Mouse (Mus musculus): ENCODE measurements around the gene Chpf. TPM values are rescaled to one million over a fixed set of nuclear protein-coding genes. Genes with fewer than 3 reads are reported as not detected.

Gene Chpf
- polyA plus RNA-seq, 1 experiment from 2014 or later: 38.6 TPM

DNA sequence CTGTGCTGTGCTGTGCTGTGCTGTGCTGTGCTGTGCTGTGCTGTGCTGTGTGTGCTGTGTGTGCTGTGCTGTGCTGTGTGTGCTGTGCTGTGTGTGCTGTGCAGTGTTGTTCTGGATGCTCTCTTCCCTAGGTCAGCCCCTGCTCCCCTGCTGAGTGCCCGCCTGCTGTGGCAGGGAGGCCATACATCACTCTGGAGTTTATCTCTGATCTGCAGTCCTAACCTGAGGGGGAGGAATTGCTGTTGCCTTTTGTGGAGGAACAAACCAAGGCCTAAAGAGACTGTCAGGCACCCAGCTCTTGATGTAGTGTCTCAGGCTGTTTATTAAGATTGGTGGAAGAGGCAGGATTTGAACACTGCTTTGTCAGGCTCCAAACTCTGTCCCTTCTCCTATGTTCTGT, 16.5 kb downstream of the Chpf start:
- H3K27ac ChIP-seq (ENCODE audit: low read length): no peak overlapping the region
- no peak overlapping the region for H3K4me3 ChIP-seq (ENCODE audit: low read length)
- WGBS: 67% methylated on average over 1 of the region's 1 CpGs
- H3K4me2 ChIP-seq (replicated peaks; ENCODE audit: low read depth, low read length): no peak overlapping the region
- no peaks in the 10 kb centered on the region for H3K36me3 ChIP-seq (ENCODE audit: insufficient read depth, low read length)
- H3K9ac ChIP-seq (replicated peaks; ENCODE audit: low read length): no peak overlapping the region
- H3K9me3 ChIP-seq (ENCODE audit: low read length): no peaks in the 10 kb centered on the region
- H3K27me3 ChIP-seq (ENCODE audit: insufficient read depth, low read length): peaks cover 14% of the 10 kb centered on the region
- peaks cover 29% of the 10 kb centered on the region for H3K4me1 ChIP-seq (ENCODE audit: insufficient read depth, low read length)
- no peak for ATAC-seq (ENCODE audit: low FRiP score, low TSS enrichment)

GRCm38 (mm10) chr1:75460297-75460696, 18.8 kb downstream of the Chpf start:
- Histone ChIP-seq H3K4me3 (ENCODE audit: low read length) (no peak overlapping the region), H3K9ac (replicated peaks; ENCODE audit: low read length) (no peak overlapping the region), H3K36me3 (ENCODE audit: insufficient read depth, low read length) (no peaks in the 10 kb centered on the region), H3K4me2 (replicated peaks; ENCODE audit: low read depth, low read length) (no peak overlapping the region), H3K4me1 (ENCODE audit: insufficient read depth, low read length) (peaks cover 40% of the 10 kb centered on the region), H3K27me3 (ENCODE audit: insufficient read depth, low read length) (0 out of 2 replicates have a peak, but pooled peaks cover 8% of the 10 kb centered on the region), H3K9me3 (ENCODE audit: low read length) (no peaks in the 10 kb centered on the region), H3K27ac (ENCODE audit: low read length) (no peak overlapping the region)
- no peak for ATAC-seq (ENCODE audit: low FRiP score, low TSS enrichment)
- WGBS: 71% methylated on average over 7 of the region's 7 CpGs

DNA sequence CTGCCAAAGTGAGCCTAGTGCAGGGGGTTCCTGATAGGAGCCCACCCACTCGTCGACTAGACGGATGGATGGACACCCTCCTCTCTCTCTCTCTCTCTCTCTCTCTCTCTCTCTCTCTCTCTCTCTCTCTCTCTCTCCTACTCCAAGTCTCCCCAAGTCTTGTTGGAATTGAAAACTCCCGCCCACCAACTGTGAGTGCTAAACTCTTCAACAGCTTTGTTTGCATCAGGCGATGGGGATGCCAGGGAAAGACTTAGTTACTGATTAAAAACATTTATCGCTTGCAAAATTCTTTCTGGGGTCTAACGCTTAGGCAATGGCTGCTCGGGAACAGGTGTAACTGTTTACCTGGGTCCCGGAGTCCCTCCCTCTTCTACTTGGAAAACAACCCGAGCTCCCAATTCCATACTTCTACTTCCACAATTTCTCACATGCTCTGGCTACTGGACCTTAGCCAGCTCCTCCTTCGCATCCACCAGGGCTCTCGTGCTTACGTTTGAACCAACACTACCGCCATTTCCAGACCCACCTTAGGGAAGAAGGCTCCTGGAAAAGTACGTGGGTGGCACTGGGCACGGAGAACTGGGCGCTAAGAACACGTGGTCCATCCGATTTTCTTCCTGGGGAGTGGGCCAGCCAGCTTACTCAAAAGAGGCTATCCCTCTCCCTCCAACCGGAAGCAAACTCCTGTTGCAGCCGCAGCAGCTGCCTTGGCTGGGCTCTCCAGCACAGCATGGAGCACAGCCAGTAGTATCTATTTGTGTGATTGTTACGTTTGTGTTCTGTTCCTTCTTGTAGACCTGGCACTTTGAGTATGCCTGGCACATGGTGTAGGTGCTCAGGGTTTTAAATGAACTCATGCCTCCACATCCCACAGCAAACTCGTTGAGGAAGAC, 20.1 kb downstream of the Chpf start:
- ATAC-seq (ENCODE audit: low FRiP score, low TSS enrichment): peak; percentile 24; the same call in 1 of the 2 replicates
- no peaks in the 10 kb centered on the region for H3K36me3 ChIP-seq (ENCODE audit: insufficient read depth, low read length)
- H3K4me3 ChIP-seq (ENCODE audit: low read length): peak overlapping the region; percentile 44
- H3K4me2 ChIP-seq (replicated peaks; ENCODE audit: low read depth, low read length): peak overlapping the region; percentile 60
- H3K4me1 ChIP-seq (ENCODE audit: insufficient read depth, low read length): peaks cover 49% of the 10 kb centered on the region
- 0 out of 2 replicates have a peak, but pooled peaks cover 5% of the 10 kb centered on the region for H3K27me3 ChIP-seq (ENCODE audit: insufficient read depth, low read length)
- H3K27ac ChIP-seq (ENCODE audit: low read length): peak overlapping the region; percentile 96
- H3K9ac ChIP-seq (replicated peaks; ENCODE audit: low read length): peak overlapping the region; percentile 70
- WGBS: 7% methylated on average over 23 of the region's 23 CpGs
- H3K9me3 ChIP-seq (ENCODE audit: low read length): no peaks in the 10 kb centered on the region

DNA sequence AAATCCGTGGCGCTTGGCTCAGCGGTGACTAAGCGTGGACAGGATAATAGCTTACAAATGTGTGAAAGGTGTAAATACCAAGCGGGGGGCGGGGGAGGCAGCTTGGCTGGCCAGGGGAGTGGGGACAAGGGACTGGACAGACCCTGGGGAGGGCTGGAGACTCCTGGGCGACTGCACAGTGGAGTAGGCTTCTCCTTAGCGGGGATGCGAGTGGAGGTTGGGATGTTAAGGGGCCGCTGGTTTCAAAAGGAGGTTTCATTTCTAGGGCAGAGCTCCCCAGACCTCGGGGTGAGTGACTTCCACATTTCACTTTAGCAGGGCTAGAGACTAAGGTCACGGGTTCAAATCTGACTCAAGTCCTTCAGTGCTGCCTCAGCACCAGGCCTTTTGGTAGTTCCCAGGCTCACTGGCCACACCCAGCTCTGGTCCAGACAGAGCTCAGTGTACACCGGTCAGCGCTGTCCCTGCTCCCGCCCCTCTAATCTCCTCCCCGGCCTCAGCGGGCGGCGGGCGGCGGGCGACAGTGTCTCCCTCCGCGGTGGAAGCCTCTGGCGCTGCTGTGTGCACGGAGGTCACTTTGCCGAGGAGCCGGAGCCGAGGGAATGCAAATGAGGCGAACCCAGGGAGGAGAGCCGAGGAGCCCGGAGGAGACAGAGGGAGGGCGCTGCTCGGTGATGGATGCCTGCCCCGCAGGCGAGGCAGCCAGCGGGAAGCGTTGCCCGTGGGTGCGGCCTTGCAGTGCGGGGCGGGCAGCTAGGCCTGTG, 20.9 kb downstream of the Chpf start:
- Histone ChIP-seq H3K9ac (replicated peaks; ENCODE audit: low read length) (peak overlapping the region; percentile 70), H3K9me3 (ENCODE audit: low read length) (no peaks in the 10 kb centered on the region), H3K4me2 (replicated peaks; ENCODE audit: low read depth, low read length) (peak overlapping the region; percentile 60), H3K27me3 (ENCODE audit: insufficient read depth, low read length) (0 out of 2 replicates have a peak, but pooled peaks cover 5% of the 10 kb centered on the region), H3K4me1 (ENCODE audit: insufficient read depth, low read length) (peaks cover 57% of the 10 kb centered on the region), H3K36me3 (ENCODE audit: insufficient read depth, low read length) (no peaks in the 10 kb centered on the region), H3K4me3 (ENCODE audit: low read length) (peak overlapping the region; percentile 44), H3K27ac (ENCODE audit: low read length) (peak overlapping the region; percentile 96)
- peak; percentile 86 for ATAC-seq (ENCODE audit: low FRiP score, low TSS enrichment)
- under 1% methylated on average over 42 of the region's 42 CpGs for WGBS

GRCm38 (mm10) chr1:75457710-75458024, 21.4 kb downstream of the Chpf start:
- H3K4me1 ChIP-seq (ENCODE audit: insufficient read depth, low read length): peaks cover 55% of the 10 kb centered on the region
- H3K27me3 ChIP-seq (ENCODE audit: insufficient read depth, low read length): 0 out of 2 replicates have a peak, but pooled peaks cover 6% of the 10 kb centered on the region
- 2% methylated on average over 8 of the region's 10 CpGs for WGBS
- no peaks in the 10 kb centered on the region for H3K36me3 ChIP-seq (ENCODE audit: insufficient read depth, low read length)
- H3K27ac ChIP-seq (ENCODE audit: low read length): peak overlapping the region; percentile 96
- peak; percentile 35 for ATAC-seq (ENCODE audit: low FRiP score, low TSS enrichment)
- H3K4me3 ChIP-seq (ENCODE audit: low read length): peak overlapping the region; percentile 44; the same call in 1 of the 2 replicates
- peak overlapping the region; percentile 60 for H3K4me2 ChIP-seq (replicated peaks; ENCODE audit: low read depth, low read length)
- no peaks in the 10 kb centered on the region for H3K9me3 ChIP-seq (ENCODE audit: low read length)
- H3K9ac ChIP-seq (replicated peaks; ENCODE audit: low read length): peak overlapping the region; percentile 70

DNA sequence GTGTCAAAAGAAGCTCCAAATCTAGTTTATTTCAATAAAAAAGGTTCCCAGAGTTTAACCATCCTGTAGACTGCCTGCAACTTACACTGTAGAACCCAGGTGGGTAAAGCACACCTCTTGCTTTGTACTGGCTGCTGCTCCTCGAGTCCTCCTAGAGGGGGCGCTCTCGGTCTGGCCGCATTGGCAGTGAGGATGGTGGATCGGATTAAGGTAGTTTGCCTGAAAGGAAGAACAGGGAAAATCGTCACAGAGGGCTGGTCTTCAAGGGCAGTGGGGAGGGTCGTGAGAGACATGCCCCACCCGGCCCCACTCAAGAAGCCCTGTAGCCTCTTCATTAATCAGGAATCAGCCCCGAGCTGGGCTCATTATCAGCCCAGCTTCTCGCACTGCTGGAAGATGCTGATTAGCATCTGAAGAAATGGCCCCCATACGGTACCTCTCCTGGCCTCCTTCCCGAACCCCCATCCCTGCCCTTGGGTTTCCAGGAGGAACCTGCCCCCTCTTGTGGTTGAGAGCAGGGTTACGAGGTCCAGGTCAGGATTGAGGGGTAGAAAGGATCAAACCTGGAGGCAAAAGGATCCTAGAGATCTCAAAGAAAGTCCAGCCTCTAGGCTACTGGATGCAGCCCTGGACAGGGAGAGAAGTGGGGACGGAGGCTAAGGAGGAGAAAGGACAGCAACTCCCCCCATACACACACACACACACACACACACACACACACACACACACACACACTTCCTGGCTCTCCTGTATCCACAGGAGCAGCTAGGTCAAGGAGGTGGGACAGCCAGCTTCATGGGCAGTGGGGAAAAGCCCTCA, 22.2 kb downstream of the Chpf start:
- H3K9ac ChIP-seq (replicated peaks; ENCODE audit: low read length): no peak overlapping the region
- no peak overlapping the region for H3K27ac ChIP-seq (ENCODE audit: low read length)
- H3K4me2 ChIP-seq (replicated peaks; ENCODE audit: low read depth, low read length): no peak overlapping the region
- no peak overlapping the region for H3K4me3 ChIP-seq (ENCODE audit: low read length)
- peaks cover 55% of the 10 kb centered on the region for H3K4me1 ChIP-seq (ENCODE audit: insufficient read depth, low read length)
- 0 out of 2 replicates have a peak, but pooled peaks have one; percentile 4 for ATAC-seq (ENCODE audit: low FRiP score, low TSS enrichment)
- no peaks in the 10 kb centered on the region for H3K9me3 ChIP-seq (ENCODE audit: low read length)
- H3K36me3 ChIP-seq (ENCODE audit: insufficient read depth, low read length): no peaks in the 10 kb centered on the region
- peaks cover 11% of the 10 kb centered on the region; the same call in 1 of the 2 replicates for H3K27me3 ChIP-seq (ENCODE audit: insufficient read depth, low read length)
- 16% methylated on average over 14 of the region's 14 CpGs for WGBS

- no peak overlapping the region for H3K9ac ChIP-seq (replicated peaks; ENCODE audit: low read length)
- H3K4me1 ChIP-seq (ENCODE audit: insufficient read depth, low read length): peaks cover 61% of the 10 kb centered on the region
- H3K36me3 ChIP-seq (ENCODE audit: insufficient read depth, low read length): no peaks in the 10 kb centered on the region
- no peak overlapping the region for H3K27ac ChIP-seq (ENCODE audit: low read length)
- no peak overlapping the region for H3K4me2 ChIP-seq (replicated peaks; ENCODE audit: low read depth, low read length)
- H3K9me3 ChIP-seq (ENCODE audit: low read length): no peaks in the 10 kb centered on the region
- peaks cover 19% of the 10 kb centered on the region for H3K27me3 ChIP-seq (ENCODE audit: insufficient read depth, low read length)
- no peak for ATAC-seq (ENCODE audit: low FRiP score, low TSS enrichment)
- WGBS: 30% methylated on average over 5 of the region's 5 CpGs
- no peak overlapping the region for H3K4me3 ChIP-seq (ENCODE audit: low read length)
Observed at GRCm38 (mm10) chr1:75455948-75456347, 23.2 kb downstream of the Chpf start.

- Histone ChIP-seq H3K36me3 (ENCODE audit: insufficient read depth, low read length) (no peaks in the 10 kb centered on the region), H3K4me2 (replicated peaks; ENCODE audit: low read depth, low read length) (no peak overlapping the region), H3K4me1 (ENCODE audit: insufficient read depth, low read length) (peaks cover 66% of the 10 kb centered on the region), H3K4me3 (ENCODE audit: low read length) (no peak overlapping the region), H3K27me3 (ENCODE audit: insufficient read depth, low read length) (peaks cover 24% of the 10 kb centered on the region), H3K9me3 (ENCODE audit: low read length) (no peaks in the 10 kb centered on the region), H3K9ac (replicated peaks; ENCODE audit: low read length) (no peak overlapping the region), H3K27ac (ENCODE audit: low read length) (no peak overlapping the region)
- ATAC-seq (ENCODE audit: low FRiP score, low TSS enrichment): no peak
- 55% methylated on average over 3 of the region's 3 CpGs for WGBS
Observed at GRCm38 (mm10) chr1:75455433-75455832, 23.7 kb downstream of the Chpf start.

DNA sequence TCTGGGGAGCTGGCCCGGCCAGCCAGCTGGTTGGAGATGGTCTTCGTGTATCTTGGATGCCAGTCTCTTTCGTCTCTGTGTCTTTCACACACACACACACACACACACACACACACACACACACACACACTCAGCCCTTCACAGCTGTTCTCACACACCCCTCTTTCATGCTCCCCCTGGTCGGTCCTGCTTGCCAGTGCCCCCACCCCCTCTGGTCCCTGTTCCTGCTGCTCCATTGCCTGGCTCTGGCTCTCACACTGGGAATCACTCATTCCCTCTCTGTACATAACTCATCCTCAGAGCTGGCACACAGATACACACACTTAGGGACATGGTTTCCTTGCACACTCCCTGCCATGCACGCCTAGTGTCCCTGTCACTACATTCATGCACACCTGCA, 27.2 kb downstream of the Chpf start:
- Histone ChIP-seq H3K4me2 (replicated peaks; ENCODE audit: low read depth, low read length) (no peak overlapping the region), H3K4me1 (ENCODE audit: insufficient read depth, low read length) (peaks cover 75% of the 10 kb centered on the region), H3K9me3 (ENCODE audit: low read length) (no peaks in the 10 kb centered on the region), H3K27me3 (ENCODE audit: insufficient read depth, low read length) (peaks cover 53% of the 10 kb centered on the region), H3K36me3 (ENCODE audit: insufficient read depth, low read length) (no peaks in the 10 kb centered on the region), H3K27ac (ENCODE audit: low read length) (no peak overlapping the region), H3K9ac (replicated peaks; ENCODE audit: low read length) (no peak overlapping the region), H3K4me3 (ENCODE audit: low read length) (no peak overlapping the region)
- ATAC-seq (ENCODE audit: low FRiP score, low TSS enrichment): no peak
- 62% methylated on average over 5 of the region's 5 CpGs for WGBS

Measured in kidney, embryonic 16.5 days (tissue).